Mouse (Mus musculus): Measurements from ENCODE around the gene 1700088E04Rik. TPM values are rescaled to one million over a fixed set of nuclear protein-coding genes. Genes with fewer than 3 reads are reported as not detected.

The 1700088E04Rik gene
- polyA plus RNA-seq, 2 experiments = 0.46 to 0.93 TPM

DNA sequence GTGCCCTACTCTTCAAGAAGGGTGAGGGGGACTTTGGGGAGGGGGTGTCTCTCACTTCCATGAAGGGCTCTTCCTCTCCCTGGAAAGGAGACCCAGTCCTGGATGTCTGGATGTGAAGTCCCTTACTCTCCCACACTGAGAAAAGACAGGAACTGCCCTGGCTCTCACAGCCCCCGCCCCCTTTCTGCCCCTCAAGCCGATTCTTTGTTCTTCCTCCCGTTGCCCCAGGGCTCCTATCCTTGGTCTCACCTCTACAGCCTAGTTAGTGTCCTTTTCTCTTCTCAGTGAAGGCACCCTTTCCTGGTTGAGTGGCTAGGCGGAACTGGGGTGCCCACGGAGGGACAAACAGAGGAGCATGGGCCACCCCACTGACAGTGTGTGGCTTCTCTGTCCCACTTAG, 24.1 kb upstream of the 1700088E04Rik start, which contains the start of gene Sox10:
Gene Sox10 (minus strand): TSS at position 101 of the 400 bp plus-strand sequence.
- no peak for TF ChIP-seq CTCF (IDR thresholded peaks at IDR 0.05; ENCODE audit: low read depth)
- TF ChIP-seq EP300 (IDR thresholded peaks at IDR 0.05; ENCODE audit: low read depth) = no peak
- ATAC-seq (ENCODE audit: insufficient read depth) (no peak), DNase-seq (ENCODE audit: low read depth in 3 of 3, low spot score in 3 of 3) (no peak)
- H3K36me3 ChIP-seq (replicated peaks; ENCODE audit: control insufficient read depth, insufficient read depth, low read depth) = no peaks in the 10 kb centered on the region
- H3K9me3 ChIP-seq (ENCODE audit: control insufficient read depth, low read length) = no peaks in the 10 kb centered on the region
- WGBS (ENCODE audit: insufficient replicate concordance) = 37% methylated on average over 5 of the region's 5 CpGs
- peaks cover 34% of the 10 kb centered on the region for H3K27me3 ChIP-seq (ENCODE audit: control insufficient read depth, insufficient read depth, low read length)
- no peak within 1 kb of the TSS for H3K27ac ChIP-seq
- H3K4me3 ChIP-seq (ENCODE audit: insufficient read depth in 1 of 2, low read depth in 2 of 2, low read length in 2 of 2) = no peak within 1 kb of the TSS
- no peaks in the 10 kb centered on the region for H3K4me1 ChIP-seq (replicated peaks; ENCODE audit: control insufficient read depth in 2 of 2, insufficient read depth in 2 of 2, low read length in 1 of 2)
- H3K9ac ChIP-seq (replicated peaks) = no peak within 1 kb of the TSS
- no peak within 1 kb of the TSS for H3K4me2 ChIP-seq (ENCODE audit: low read depth)

GRCm38 (mm10) chr15:79164251-79164650, 23.2 kb upstream of the 1700088E04Rik start:
- Histone ChIP-seq H3K4me3 (ENCODE audit: insufficient read depth in 1 of 2, low read depth in 2 of 2, low read length in 2 of 2) (no peak overlapping the region), H3K36me3 (replicated peaks; ENCODE audit: control insufficient read depth, insufficient read depth, low read depth) (no peaks in the 10 kb centered on the region), H3K4me1 (replicated peaks; ENCODE audit: control insufficient read depth in 2 of 2, insufficient read depth in 2 of 2, low read length in 1 of 2) (no peaks in the 10 kb centered on the region), H3K4me2 (ENCODE audit: low read depth) (no peak overlapping the region), H3K9me3 (ENCODE audit: control insufficient read depth, low read length) (no peaks in the 10 kb centered on the region), H3K9ac (replicated peaks) (no peak overlapping the region), H3K27ac (no peak overlapping the region), H3K27me3 (ENCODE audit: control insufficient read depth, insufficient read depth, low read length) (peaks cover 34% of the 10 kb centered on the region)
- WGBS (ENCODE audit: insufficient replicate concordance) = 6% methylated on average over 15 of the region's 15 CpGs
- no peak for TF ChIP-seq EP300 (IDR thresholded peaks at IDR 0.05; ENCODE audit: low read depth)
- TF ChIP-seq CTCF (IDR thresholded peaks at IDR 0.05; ENCODE audit: low read depth) = no peak
- ATAC-seq (ENCODE audit: insufficient read depth) = no peak
- no peak for DNase-seq (ENCODE audit: low read depth in 3 of 3, low spot score in 3 of 3)

GRCm38 (mm10) chr15:79162822-79163221, 21.8 kb upstream of the 1700088E04Rik start:
- no peak for TF ChIP-seq EP300 (IDR thresholded peaks at IDR 0.05; ENCODE audit: low read depth)
- peak; percentile 35; the same call in 1 of the 2 replicates for TF ChIP-seq CTCF (IDR thresholded peaks at IDR 0.05; ENCODE audit: low read depth)
- Histone ChIP-seq H3K27ac (no peak overlapping the region), H3K27me3 (ENCODE audit: control insufficient read depth, insufficient read depth, low read length) (peaks cover 34% of the 10 kb centered on the region), H3K4me1 (replicated peaks; ENCODE audit: control insufficient read depth in 2 of 2, insufficient read depth in 2 of 2, low read length in 1 of 2) (no peaks in the 10 kb centered on the region), H3K9me3 (ENCODE audit: control insufficient read depth, low read length) (no peaks in the 10 kb centered on the region), H3K36me3 (replicated peaks; ENCODE audit: control insufficient read depth, insufficient read depth, low read depth) (no peaks in the 10 kb centered on the region), H3K4me3 (ENCODE audit: insufficient read depth in 1 of 2, low read depth in 2 of 2, low read length in 2 of 2) (no peak overlapping the region), H3K9ac (replicated peaks) (no peak overlapping the region), H3K4me2 (ENCODE audit: low read depth) (no peak overlapping the region)
- DNase-seq (ENCODE audit: low read depth in 3 of 3, low spot score in 3 of 3) = no peak
- WGBS (ENCODE audit: insufficient replicate concordance) = 35% methylated on average over 14 of the region's 14 CpGs
- ATAC-seq (ENCODE audit: insufficient read depth) = no peak

- H3K27me3 ChIP-seq (ENCODE audit: control insufficient read depth, insufficient read depth, low read length) = peaks cover 34% of the 10 kb centered on the region
These were observed 21.2 kb upstream of the 1700088E04Rik start for GRCm38 (mm10) chr15:79162301-79162700.

GRCm38 (mm10) chr15:79155572-79155971, 14.5 kb upstream of the 1700088E04Rik start:
- no peak overlapping the region for H3K4me3 ChIP-seq (ENCODE audit: insufficient read depth in 1 of 2, low read depth in 2 of 2, low read length in 2 of 2)
- TF ChIP-seq EP300 (IDR thresholded peaks at IDR 0.05; ENCODE audit: low read depth) (no peak), CTCF (IDR thresholded peaks at IDR 0.05; ENCODE audit: low read depth) (no peak)
- no peak overlapping the region for H3K27ac ChIP-seq
- no peaks in the 10 kb centered on the region for H3K9me3 ChIP-seq (ENCODE audit: control insufficient read depth, low read length)
- H3K4me1 ChIP-seq (replicated peaks; ENCODE audit: control insufficient read depth in 2 of 2, insufficient read depth in 2 of 2, low read length in 1 of 2) = 0 out of 4 replicates have a peak, but pooled peaks cover 0 to 2% of the 10 kb centered on the region in 2 experiments
- H3K9ac ChIP-seq (replicated peaks) = no peak overlapping the region
- H3K27me3 ChIP-seq (ENCODE audit: control insufficient read depth, insufficient read depth, low read length) = no peaks in the 10 kb centered on the region
- no peak overlapping the region for H3K4me2 ChIP-seq (ENCODE audit: low read depth)
- ATAC-seq (ENCODE audit: insufficient read depth) (no peak), DNase-seq (ENCODE audit: low read depth in 3 of 3, low spot score in 3 of 3) (no peak)
- H3K36me3 ChIP-seq (replicated peaks; ENCODE audit: control insufficient read depth, insufficient read depth, low read depth) = peaks cover 5% of the 10 kb centered on the region
- WGBS (ENCODE audit: insufficient replicate concordance) = 32% methylated on average over 3 of the region's 3 CpGs

More at GRCm38 (mm10) chr15:79162301-79162700, 21.2 kb upstream of the 1700088E04Rik start:
- ATAC-seq (ENCODE audit: insufficient read depth) = no peak
- Histone ChIP-seq H3K27ac (no peak overlapping the region), H3K9ac (replicated peaks) (no peak overlapping the region), H3K9me3 (ENCODE audit: control insufficient read depth, low read length) (no peaks in the 10 kb centered on the region), H3K4me1 (replicated peaks; ENCODE audit: control insufficient read depth in 2 of 2, insufficient read depth in 2 of 2, low read length in 1 of 2) (no peaks in the 10 kb centered on the region), H3K4me3 (ENCODE audit: insufficient read depth in 1 of 2, low read depth in 2 of 2, low read length in 2 of 2) (no peak overlapping the region), H3K4me2 (ENCODE audit: low read depth) (no peak overlapping the region), H3K36me3 (replicated peaks; ENCODE audit: control insufficient read depth, insufficient read depth, low read depth) (no peaks in the 10 kb centered on the region)
- DNase-seq (ENCODE audit: low read depth in 3 of 3, low spot score in 3 of 3) = no peak
- 34% methylated on average over 7 of the region's 7 CpGs for WGBS (ENCODE audit: insufficient replicate concordance)
- TF ChIP-seq CTCF (IDR thresholded peaks at IDR 0.05; ENCODE audit: low read depth) = no peak
- no peak for TF ChIP-seq EP300 (IDR thresholded peaks at IDR 0.05; ENCODE audit: low read depth)
